Mouse (Mus musculus): ENCODE measurements around the gene Ifi203.
"Not testable (repeated sequence)": the region's sequence is repeated elsewhere in the genome, so short reads cannot be mapped to it uniquely, and the experiment has no call there.

Gene Ifi203

GRCm38 (mm10) chr1:173941924-173942779 lies at the start of gene Ifi203, which contains the start of gene Mndal:
Gene Ifi203 (minus strand): TSS chr1:173942672.
Gene Mndal (minus strand): TSS chr1:173942491.
- in situ Hi-C loops (cut with MboI; ENCODE audit: low pct_unique_long_range_greater_than_20kb in 1 of 2, low sequenced_read_pairs in 2 of 2, unreplicated experiment in 1 of 2): loop anchor here in 1 of 2 experiments (10.0 kb wide), 1 partner anchor 67 kb away; no protein-coding TSS in a partner anchor

DNA sequence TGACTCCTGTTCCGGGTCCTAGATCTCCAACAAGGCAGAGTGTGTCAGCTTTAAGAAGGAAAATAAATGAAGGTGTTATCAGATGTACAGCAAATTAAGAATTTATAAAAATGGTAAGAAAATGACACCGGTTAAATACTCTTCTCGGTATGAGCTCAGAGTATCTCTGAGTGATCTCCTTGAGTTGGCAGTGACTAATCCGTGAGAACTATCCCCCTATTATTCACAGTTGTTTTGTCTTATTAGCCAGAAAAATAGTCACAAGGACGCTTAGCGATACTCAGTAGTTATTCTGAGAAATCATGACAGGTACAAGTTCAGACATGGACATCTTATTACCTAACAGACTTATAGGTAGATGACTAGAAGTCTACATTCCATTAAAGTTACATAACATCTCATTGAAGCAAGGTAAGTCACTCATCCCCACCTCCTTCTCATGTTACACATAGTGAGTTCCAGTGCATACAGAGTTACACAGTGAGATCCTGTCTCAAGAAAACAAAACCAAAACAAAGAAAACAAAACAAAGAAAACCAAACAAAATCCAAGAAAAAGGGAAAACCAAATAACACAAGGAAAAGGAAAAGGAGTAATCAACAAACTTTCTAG lies 40.3 kb upstream of the Ifi203 start, which contains the start of gene Ifi202b:
TSS of gene Ifi202b (minus strand) at position 51 of the 612 bp plus-strand sequence.
- in situ Hi-C loops (cut with MboI; ENCODE audit: low pct_unique_long_range_greater_than_20kb in 1 of 2, low sequenced_read_pairs in 2 of 2, unreplicated experiment in 1 of 2): not testable (repeated sequence)

- in situ Hi-C loops (cut with MboI; ENCODE audit: low pct_unique_long_range_greater_than_20kb in 1 of 2, low sequenced_read_pairs in 2 of 2, unreplicated experiment in 1 of 2): not testable (repeated sequence)
These were observed 38.6 kb upstream of the Ifi203 start for GRCm38 (mm10) chr1:173981038-173981437.

DNA sequence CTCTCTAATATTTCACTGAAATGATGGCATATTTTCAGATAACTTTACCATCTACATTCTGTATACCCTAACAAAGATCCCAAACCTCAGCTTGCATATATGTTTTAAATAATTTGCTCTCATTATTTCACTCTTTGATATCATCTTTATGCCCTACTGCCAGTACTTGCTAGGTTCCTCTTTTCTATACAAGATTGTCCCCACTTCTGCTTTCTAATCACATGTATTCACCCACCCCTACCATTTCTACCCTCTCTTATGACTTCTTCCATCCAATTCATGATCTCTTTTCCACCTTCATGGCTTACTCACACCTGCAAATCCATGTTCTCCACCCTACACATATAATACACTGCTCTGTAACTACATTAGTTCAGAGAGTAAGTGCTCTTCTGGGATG lies 35.1 kb upstream of the Ifi203 start:
- in situ Hi-C loops (cut with MboI; ENCODE audit: low pct_unique_long_range_greater_than_20kb in 1 of 2, low sequenced_read_pairs in 2 of 2, unreplicated experiment in 1 of 2): loop anchor here (5.0 to 10.0 kb wide), 3 partner anchors 53 to 130 kb away; partner anchors contain the start of genes Olfr432 (in 1 of the 2) and Olfr433 (in 1 of the 2)

- in situ Hi-C loops (cut with MboI; ENCODE audit: low pct_unique_long_range_greater_than_20kb in 1 of 2, low sequenced_read_pairs in 2 of 2, unreplicated experiment in 1 of 2): loop anchor here in 1 of 2 experiments (10.0 kb wide), 2 partner anchors 48 to 72 kb away; partner anchors contain the start of genes Olfr432 and Olfr433
These were observed 30.6 kb upstream of the Ifi203 start for GRCm38 (mm10) chr1:173973111-173973510.

GRCm38 (mm10) chr1:173961491-173961890 lies 19.0 kb upstream of the Ifi203 start:
- in situ Hi-C loops (cut with MboI; ENCODE audit: low pct_unique_long_range_greater_than_20kb in 1 of 2, low sequenced_read_pairs in 2 of 2, unreplicated experiment in 1 of 2): not testable (repeated sequence)

- in situ Hi-C loops (cut with MboI; ENCODE audit: low pct_unique_long_range_greater_than_20kb in 1 of 2, low sequenced_read_pairs in 2 of 2, unreplicated experiment in 1 of 2): not testable (repeated sequence)
These were observed 17.5 kb upstream of the Ifi203 start for GRCm38 (mm10) chr1:173959998-173960397.

GRCm38 (mm10) chr1:173955839-173956527 lies 13.5 kb upstream of the Ifi203 start:
- in situ Hi-C loops (cut with MboI; ENCODE audit: low pct_unique_long_range_greater_than_20kb in 1 of 2, low sequenced_read_pairs in 2 of 2, unreplicated experiment in 1 of 2): not testable (repeated sequence)

DNA sequence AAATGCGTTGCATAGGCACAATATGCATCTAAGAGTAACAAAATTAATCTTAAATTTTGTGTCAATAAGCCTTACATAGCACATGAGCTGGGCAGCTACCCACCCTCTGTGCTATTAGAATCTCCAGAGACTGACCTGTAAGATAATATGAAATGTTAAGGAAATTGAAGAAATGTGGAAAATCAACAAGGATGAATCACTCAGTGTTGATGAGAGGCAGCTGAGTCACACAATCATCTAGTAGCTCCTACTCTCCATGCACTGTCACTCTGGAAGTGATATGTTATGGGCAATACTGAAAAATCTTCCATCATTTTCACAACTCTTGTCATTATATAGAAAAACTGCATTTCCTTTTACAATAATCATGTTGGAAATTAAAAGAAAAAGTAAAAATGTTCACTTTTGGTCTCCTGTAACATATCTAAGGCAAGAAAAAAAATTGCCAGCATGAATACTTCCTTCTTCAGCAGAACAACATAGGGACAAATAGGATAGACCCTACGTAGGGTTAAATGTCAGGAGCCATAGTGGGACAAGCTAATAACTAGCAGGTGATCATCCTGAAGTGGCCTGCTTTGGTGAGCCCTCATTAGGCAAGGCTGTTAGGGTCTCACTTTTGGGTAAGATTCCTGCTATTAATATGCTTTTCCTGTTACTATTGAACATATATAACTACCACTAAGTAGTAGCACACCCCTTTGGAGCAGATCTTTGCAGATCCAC lies 12.8 kb upstream of the Ifi203 start:
- in situ Hi-C loops (cut with MboI; ENCODE audit: low pct_unique_long_range_greater_than_20kb in 1 of 2, low sequenced_read_pairs in 2 of 2, unreplicated experiment in 1 of 2): no loop called here

- in situ Hi-C loops (cut with MboI; ENCODE audit: low pct_unique_long_range_greater_than_20kb in 1 of 2, low sequenced_read_pairs in 2 of 2, unreplicated experiment in 1 of 2): no loop called here
These were observed 11.1 kb upstream of the Ifi203 start for GRCm38 (mm10) chr1:173953563-173953962.

- in situ Hi-C loops (cut with MboI; ENCODE audit: low pct_unique_long_range_greater_than_20kb in 1 of 2, low sequenced_read_pairs in 2 of 2, unreplicated experiment in 1 of 2): loop anchor here (5.0 to 10.0 kb wide), 2 partner anchors 74 to 142 kb away; no protein-coding TSS in a partner anchor
These were observed 6.6 kb upstream of the Ifi203 start for GRCm38 (mm10) chr1:173949044-173949443.

GRCm38 (mm10) chr1:173942780-173943066 lies 251 bp upstream of the Ifi203 start:
- in situ Hi-C loops (cut with MboI; ENCODE audit: low pct_unique_long_range_greater_than_20kb in 1 of 2, low sequenced_read_pairs in 2 of 2, unreplicated experiment in 1 of 2): loop anchor here in 1 of 2 experiments (10.0 kb wide), 1 partner anchor 68 kb away; no protein-coding TSS in a partner anchor

DNA sequence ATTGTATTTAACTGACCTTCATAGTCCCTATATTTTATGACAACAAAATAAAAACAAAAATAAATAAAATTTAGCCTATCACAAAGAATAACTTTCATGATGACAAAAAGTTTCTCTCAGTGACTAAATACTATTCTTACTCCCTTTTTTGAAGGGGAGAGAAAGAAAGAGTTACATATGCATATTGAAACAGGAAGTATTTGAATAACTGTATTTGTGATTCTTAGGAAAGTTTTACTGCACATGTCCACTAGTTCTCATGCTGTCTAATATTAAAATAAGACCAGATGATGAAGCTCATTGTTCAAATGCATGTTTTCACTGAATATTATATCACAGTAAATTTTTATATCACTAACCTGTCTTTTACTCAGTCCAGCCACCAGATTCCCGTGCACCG lies 950 bp downstream of the Ifi203 start:
- in situ Hi-C loops (cut with MboI; ENCODE audit: low pct_unique_long_range_greater_than_20kb in 1 of 2, low sequenced_read_pairs in 2 of 2, unreplicated experiment in 1 of 2): loop anchor here in 1 of 2 experiments (10.0 kb wide), 1 partner anchor 67 kb away; no protein-coding TSS in a partner anchor

DNA sequence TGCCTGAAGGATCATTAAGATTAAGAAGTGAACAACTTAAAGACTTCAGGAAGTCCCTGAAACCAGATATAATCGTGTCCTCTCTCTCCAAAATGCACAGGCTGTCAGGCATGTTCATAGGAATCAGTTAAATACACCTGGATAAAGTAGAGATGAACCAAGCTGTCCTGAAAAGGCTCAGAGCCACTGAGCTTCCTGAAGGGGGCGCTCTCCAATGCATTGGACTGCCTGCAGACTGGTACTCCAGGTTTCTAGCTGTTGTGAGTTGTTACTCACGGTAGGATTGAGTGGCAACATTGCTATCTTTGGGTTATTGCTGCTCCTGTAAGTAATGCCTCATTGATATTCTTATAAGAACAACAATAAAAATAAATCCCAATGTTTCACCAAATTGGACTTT lies 23.2 kb downstream of the Ifi203 start:
- in situ Hi-C loops (cut with MboI; ENCODE audit: low pct_unique_long_range_greater_than_20kb in 1 of 2, low sequenced_read_pairs in 2 of 2, unreplicated experiment in 1 of 2): loop anchor here in 1 of 2 experiments (10.0 kb wide), 1 partner anchor 154 kb away; the partner anchor contains the start of gene Ifi204

DNA sequence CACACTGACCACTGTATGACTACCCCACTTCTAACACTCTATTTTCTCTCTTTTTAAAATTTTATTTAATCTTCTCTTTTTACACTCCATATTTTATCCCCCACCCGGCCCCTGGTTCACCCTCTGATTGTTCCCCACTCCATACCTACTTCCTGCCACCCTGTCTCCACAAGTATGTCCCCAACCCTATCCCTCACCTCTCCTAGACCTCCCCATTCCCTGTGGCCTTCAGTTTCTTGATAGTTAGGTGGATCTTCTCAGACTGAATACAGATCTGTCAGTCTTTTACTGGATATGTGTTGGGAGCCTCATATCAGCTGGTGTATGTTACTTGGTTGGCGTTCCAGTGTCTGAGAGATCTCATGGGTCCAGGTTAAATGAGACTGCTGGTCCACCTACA lies 27.9 kb downstream of the Ifi203 start:
- in situ Hi-C loops (cut with MboI; ENCODE audit: low pct_unique_long_range_greater_than_20kb in 1 of 2, low sequenced_read_pairs in 2 of 2, unreplicated experiment in 1 of 2): loop anchor here in 1 of 2 experiments (10.0 kb wide), 1 partner anchor 150 kb away; the partner anchor contains the start of gene Ifi204

GRCm38 (mm10) chr1:173913256-173913791 lies 29.1 kb downstream of the Ifi203 start:
- in situ Hi-C loops (cut with MboI; ENCODE audit: low pct_unique_long_range_greater_than_20kb in 1 of 2, low sequenced_read_pairs in 2 of 2, unreplicated experiment in 1 of 2): loop anchor here in 1 of 2 experiments (10.0 kb wide), 1 partner anchor 149 kb away; the partner anchor contains the start of gene Ifi204

GRCm38 (mm10) chr1:173912548-173913255 lies 29.8 kb downstream of the Ifi203 start, which contains the start of gene Ifi211:
Gene Ifi211 (minus strand): TSS chr1:173913046.
- in situ Hi-C loops (cut with MboI; ENCODE audit: low pct_unique_long_range_greater_than_20kb in 1 of 2, low sequenced_read_pairs in 2 of 2, unreplicated experiment in 1 of 2): loop anchor here in 1 of 2 experiments (10.0 kb wide), 1 partner anchor 148 kb away; the partner anchor contains the start of gene Ifi204

All from mouse embryonic stem cell (cell line).